Mouse (Mus musculus) embryonic fibroblast, embryonic 13.5 days (primary cell): ENCODE data around the gene Nrl.

Experiments
- CTCF ChIP-seq: IDR thresholded peaks from 2 replicates; pipeline ENCODE4 v1.5.1; 2011; ENCODE audit warnings: mild to moderate bottlenecking, control low read depth, low read length, moderate library complexity, borderline replicate concordance; ENCODE audit not compliant: insufficient read depth
- POLR2A ChIP-seq: IDR thresholded peaks from 2 replicates; pipeline ENCODE4 v1.6.1; 2011; ENCODE audit warnings: low read depth, mild to moderate bottlenecking, control low read depth, low read length, moderate library complexity

GRCm38 (mm10) chr14:55511037-55511436 is 13.7 kb downstream of the Nrl start:
- TF ChIP-seq CTCF (no peak), POLR2A (no peak)
